Mouse (Mus musculus): ENCODE results near the gene Tmem248. TPM values are rescaled to one million over a fixed set of nuclear protein-coding genes. Genes with fewer than 3 reads are reported as not detected.

The Tmem248 gene
- polyA plus RNA-seq, 1 experiment from 2014 or later = 40.6 TPM

GRCm38 (mm10) chr5:130193760-130194159 lies 23.1 kb upstream of the Tmem248 start:
- H3K36me3 ChIP-seq (ENCODE audit: control insufficient read depth, insufficient read depth, low read length) = peaks cover 68% of the 10 kb centered on the region
- WGBS = 81% methylated on average over 3 of the region's 3 CpGs
- H3K27ac ChIP-seq (replicated peaks; ENCODE audit: low read depth, low read length) = no peak overlapping the region
- no peak overlapping the region for H3K4me2 ChIP-seq (ENCODE audit: low read depth, low read length)
- no peaks in the 10 kb centered on the region for H3K27me3 ChIP-seq (replicated peaks; ENCODE audit: control insufficient read depth, insufficient read depth, low read length)
- H3K4me3 ChIP-seq (ENCODE audit: low read depth, low read length) = no peak overlapping the region
- ATAC-seq (ENCODE audit: low read depth) = peak; percentile 10; the same call in 1 of the 2 replicates
- no peaks in the 10 kb centered on the region for H3K4me1 ChIP-seq (ENCODE audit: control insufficient read depth, insufficient read depth, low read length)
- H3K9me3 ChIP-seq (ENCODE audit: control insufficient read depth, low read length) = no peaks in the 10 kb centered on the region
- peak; percentile 55 for DNase-seq (ENCODE audit: low spot score)
- no peak overlapping the region for H3K9ac ChIP-seq (ENCODE audit: low read depth, low read length)

- Histone ChIP-seq H3K9me3 (ENCODE audit: control insufficient read depth, low read length) (no peaks in the 10 kb centered on the region), H3K36me3 (ENCODE audit: control insufficient read depth, insufficient read depth, low read length) (peaks cover 56% of the 10 kb centered on the region), H3K27ac (replicated peaks; ENCODE audit: low read depth, low read length) (no peak overlapping the region), H3K4me2 (ENCODE audit: low read depth, low read length) (no peak overlapping the region), H3K27me3 (replicated peaks; ENCODE audit: control insufficient read depth, insufficient read depth, low read length) (no peaks in the 10 kb centered on the region), H3K4me3 (ENCODE audit: low read depth, low read length) (no peak overlapping the region), H3K9ac (ENCODE audit: low read depth, low read length) (no peak overlapping the region), H3K4me1 (ENCODE audit: control insufficient read depth, insufficient read depth, low read length) (no peaks in the 10 kb centered on the region)
- peak; percentile 50; the same call in 1 of the 2 replicates for ATAC-seq (ENCODE audit: low read depth)
- WGBS = 93% methylated on average over 1 of the region's 1 CpGs
- peak; percentile 56 for DNase-seq (ENCODE audit: low spot score)
Measured at GRCm38 (mm10) chr5:130196307-130196706, 20.6 kb upstream of the Tmem248 start.

- Histone ChIP-seq H3K4me3 (ENCODE audit: low read depth, low read length) (no peak overlapping the region), H3K9ac (ENCODE audit: low read depth, low read length) (no peak overlapping the region), H3K36me3 (ENCODE audit: control insufficient read depth, insufficient read depth, low read length) (peaks cover 52% of the 10 kb centered on the region), H3K27ac (replicated peaks; ENCODE audit: low read depth, low read length) (no peak overlapping the region), H3K9me3 (ENCODE audit: control insufficient read depth, low read length) (no peaks in the 10 kb centered on the region), H3K27me3 (replicated peaks; ENCODE audit: control insufficient read depth, insufficient read depth, low read length) (no peaks in the 10 kb centered on the region), H3K4me2 (ENCODE audit: low read depth, low read length) (no peak overlapping the region), H3K4me1 (ENCODE audit: control insufficient read depth, insufficient read depth, low read length) (no peaks in the 10 kb centered on the region)
- ATAC-seq (ENCODE audit: low read depth) (no peak), DNase-seq (ENCODE audit: low spot score) (no peak)
- WGBS = 70% methylated on average over 3 of the region's 3 CpGs
Measured at GRCm38 (mm10) chr5:130197454-130197853, 19.4 kb upstream of the Tmem248 start.

- Histone ChIP-seq H3K27me3 (replicated peaks; ENCODE audit: control insufficient read depth, insufficient read depth, low read length) (no peaks in the 10 kb centered on the region), H3K4me2 (ENCODE audit: low read depth, low read length) (no peak overlapping the region), H3K36me3 (ENCODE audit: control insufficient read depth, insufficient read depth, low read length) (peaks cover 49% of the 10 kb centered on the region), H3K27ac (replicated peaks; ENCODE audit: low read depth, low read length) (no peak overlapping the region), H3K9ac (ENCODE audit: low read depth, low read length) (no peak overlapping the region), H3K9me3 (ENCODE audit: control insufficient read depth, low read length) (no peaks in the 10 kb centered on the region), H3K4me3 (ENCODE audit: low read depth, low read length) (no peak overlapping the region), H3K4me1 (ENCODE audit: control insufficient read depth, insufficient read depth, low read length) (no peaks in the 10 kb centered on the region)
- DNase-seq (ENCODE audit: low spot score) (no peak), ATAC-seq (ENCODE audit: low read depth) (no peak)
- 88% methylated on average over 7 of the region's 7 CpGs for WGBS
Measured at GRCm38 (mm10) chr5:130197981-130198380, 18.9 kb upstream of the Tmem248 start.

GRCm38 (mm10) chr5:130200233-130201029 lies 16.4 kb upstream of the Tmem248 start:
- no peak for ATAC-seq (ENCODE audit: low read depth)
- WGBS = 87% methylated on average over 10 of the region's 10 CpGs
- H3K27ac ChIP-seq (replicated peaks; ENCODE audit: low read depth, low read length) = no peak overlapping the region

GRCm38 (mm10) chr5:130203948-130204347 lies 12.9 kb upstream of the Tmem248 start:
- Histone ChIP-seq H3K4me1 (ENCODE audit: control insufficient read depth, insufficient read depth, low read length) (no peaks in the 10 kb centered on the region), H3K9me3 (ENCODE audit: control insufficient read depth, low read length) (no peaks in the 10 kb centered on the region), H3K36me3 (ENCODE audit: control insufficient read depth, insufficient read depth, low read length) (peaks cover 41% of the 10 kb centered on the region), H3K27ac (replicated peaks; ENCODE audit: low read depth, low read length) (no peak overlapping the region), H3K27me3 (replicated peaks; ENCODE audit: control insufficient read depth, insufficient read depth, low read length) (no peaks in the 10 kb centered on the region), H3K4me3 (ENCODE audit: low read depth, low read length) (no peak overlapping the region), H3K4me2 (ENCODE audit: low read depth, low read length) (no peak overlapping the region), H3K9ac (ENCODE audit: low read depth, low read length) (no peak overlapping the region)
- ATAC-seq (ENCODE audit: low read depth) (no peak), DNase-seq (ENCODE audit: low spot score) (no peak)
- 77% methylated on average over 4 of the region's 4 CpGs for WGBS

More at GRCm38 (mm10) chr5:130200233-130201029, 16.4 kb upstream of the Tmem248 start:
- no peaks in the 10 kb centered on the region for H3K9me3 ChIP-seq (ENCODE audit: control insufficient read depth, low read length)
- H3K36me3 ChIP-seq (ENCODE audit: control insufficient read depth, insufficient read depth, low read length) = peaks cover 41% of the 10 kb centered on the region
- no peak for DNase-seq (ENCODE audit: low spot score)
- no peak overlapping the region; the same call in 1 of the 2 replicates for H3K9ac ChIP-seq (ENCODE audit: low read depth, low read length)
- no peak overlapping the region for H3K4me3 ChIP-seq (ENCODE audit: low read depth, low read length)
- no peaks in the 10 kb centered on the region for H3K27me3 ChIP-seq (replicated peaks; ENCODE audit: control insufficient read depth, insufficient read depth, low read length)
- H3K4me2 ChIP-seq (ENCODE audit: low read depth, low read length) = no peak overlapping the region
- H3K4me1 ChIP-seq (ENCODE audit: control insufficient read depth, insufficient read depth, low read length) = no peaks in the 10 kb centered on the region

- no peak for ATAC-seq (ENCODE audit: low read depth)
- H3K27ac ChIP-seq (replicated peaks; ENCODE audit: low read depth, low read length) = no peak overlapping the region
Measured at GRCm38 (mm10) chr5:130204560-130204959, 12.3 kb upstream of the Tmem248 start.

GRCm38 (mm10) chr5:130205441-130206023 lies 11.3 kb upstream of the Tmem248 start:
- Histone ChIP-seq H3K27ac (replicated peaks; ENCODE audit: low read depth, low read length) (no peak overlapping the region), H3K9ac (ENCODE audit: low read depth, low read length) (no peak overlapping the region), H3K4me2 (ENCODE audit: low read depth, low read length) (no peak overlapping the region), H3K9me3 (ENCODE audit: control insufficient read depth, low read length) (no peaks in the 10 kb centered on the region), H3K4me1 (ENCODE audit: control insufficient read depth, insufficient read depth, low read length) (no peaks in the 10 kb centered on the region), H3K27me3 (replicated peaks; ENCODE audit: control insufficient read depth, insufficient read depth, low read length) (no peaks in the 10 kb centered on the region), H3K36me3 (ENCODE audit: control insufficient read depth, insufficient read depth, low read length) (peaks cover 48% of the 10 kb centered on the region), H3K4me3 (ENCODE audit: low read depth, low read length) (no peak overlapping the region)
- ATAC-seq (ENCODE audit: low read depth) = no peak
- no peak for DNase-seq (ENCODE audit: low spot score)
- 86% methylated on average over 3 of the region's 3 CpGs for WGBS

More at GRCm38 (mm10) chr5:130204560-130204959, 12.3 kb upstream of the Tmem248 start:
- no peak overlapping the region for H3K4me3 ChIP-seq (ENCODE audit: low read depth, low read length)
- no peak overlapping the region for H3K9ac ChIP-seq (ENCODE audit: low read depth, low read length)
- H3K27me3 ChIP-seq (replicated peaks; ENCODE audit: control insufficient read depth, insufficient read depth, low read length) = no peaks in the 10 kb centered on the region
- no peaks in the 10 kb centered on the region for H3K4me1 ChIP-seq (ENCODE audit: control insufficient read depth, insufficient read depth, low read length)
- 72% methylated on average over 6 of the region's 6 CpGs for WGBS
- no peaks in the 10 kb centered on the region for H3K9me3 ChIP-seq (ENCODE audit: control insufficient read depth, low read length)
- H3K4me2 ChIP-seq (ENCODE audit: low read depth, low read length) = no peak overlapping the region
- H3K36me3 ChIP-seq (ENCODE audit: control insufficient read depth, insufficient read depth, low read length) = peaks cover 43% of the 10 kb centered on the region
- no peak for DNase-seq (ENCODE audit: low spot score)
